Mouse (Mus musculus) testis, adult 2 months (tissue): ENCODE measurements around the gene Cygb.

Source experiments
- CTCF ChIP-seq: fragments of 200-500 bp; IDR thresholded peaks from 2 replicates; pipeline ENCODE4 v1.5.1; 2012; ENCODE audit warnings: low read depth, mild to moderate bottlenecking, inconsistent platforms, low read length, moderate library complexity; ENCODE audit not compliant: control insufficient read depth, insufficient read depth, insufficient replicate concordance
- POLR2A ChIP-seq: fragments of 200-500 bp; IDR thresholded peaks from 2 replicates; pipeline ENCODE4 v1.6.1; 2012; ENCODE audit warnings: low read depth, mild to moderate bottlenecking, inconsistent platforms, low read length, moderate library complexity; ENCODE audit not compliant: control insufficient read depth

GRCm38 (mm10) chr11:116695194-116695880 lies 41.2 kb upstream of the Cygb start:
- TF ChIP-seq CTCF (no peak), POLR2A (no peak)
